Mouse (Mus musculus): ENCODE measurements around the gene Zfp800.

The Zfp800 gene

GRCm38 (mm10) chr6:28315208-28315607, 82.6 kb downstream of the Zfp800 start:
- DNase-seq (ENCODE audit: low read depth in 1 of 2, low spot score in 2 of 2): no peak

GRCm38 (mm10) chr6:28312067-28312466, 85.7 kb downstream of the Zfp800 start:
- DNase-seq (ENCODE audit: low read depth in 1 of 2, low spot score in 2 of 2): no peak

- no peak for DNase-seq (ENCODE audit: low read depth in 1 of 2, low spot score in 2 of 2)
Observed at GRCm38 (mm10) chr6:28309692-28310091, 88.1 kb downstream of the Zfp800 start.

GRCm38 (mm10) chr6:28308929-28309328, 88.9 kb downstream of the Zfp800 start:
- no peak for DNase-seq (ENCODE audit: low read depth in 1 of 2, low spot score in 2 of 2)

- DNase-seq (ENCODE audit: low read depth in 1 of 2, low spot score in 2 of 2): no peak
Observed at GRCm38 (mm10) chr6:28306702-28307101, 91.1 kb downstream of the Zfp800 start.

- DNase-seq (ENCODE audit: low read depth in 1 of 2, low spot score in 2 of 2): no peak
Observed at GRCm38 (mm10) chr6:28296306-28296705, 101.5 kb downstream of the Zfp800 start.

- no peak for DNase-seq (ENCODE audit: low read depth in 1 of 2, low spot score in 2 of 2)
Observed at GRCm38 (mm10) chr6:28295581-28295980, 102.2 kb downstream of the Zfp800 start.

- DNase-seq (ENCODE audit: low read depth in 1 of 2, low spot score in 2 of 2): no peak
Observed at GRCm38 (mm10) chr6:28292810-28293209, 105.0 kb downstream of the Zfp800 start.

- DNase-seq (ENCODE audit: low read depth in 1 of 2, low spot score in 2 of 2): no peak
Observed at GRCm38 (mm10) chr6:28279886-28280285, 117.9 kb downstream of the Zfp800 start.

- DNase-seq (ENCODE audit: low read depth in 1 of 2, low spot score in 2 of 2): no peak
Observed at GRCm38 (mm10) chr6:28262198-28262621, 135.6 kb downstream of the Zfp800 start.

- DNase-seq (ENCODE audit: low read depth in 1 of 2, low spot score in 2 of 2): peak; percentile 72 to 85
Observed at GRCm38 (mm10) chr6:28261307-28262197, 136.3 kb downstream of the Zfp800 start.

- DNase-seq (ENCODE audit: low read depth in 1 of 2, low spot score in 2 of 2): no peak
Observed at GRCm38 (mm10) chr6:28260425-28261191, 137.2 kb downstream of the Zfp800 start.

- DNase-seq (ENCODE audit: low read depth in 1 of 2, low spot score in 2 of 2): no peak
Observed at GRCm38 (mm10) chr6:28259750-28260149, 138.1 kb downstream of the Zfp800 start.

- no peak for DNase-seq (ENCODE audit: low read depth in 1 of 2, low spot score in 2 of 2)
Observed at GRCm38 (mm10) chr6:28258440-28258839, 139.4 kb downstream of the Zfp800 start.

- no peak for DNase-seq (ENCODE audit: low read depth in 1 of 2, low spot score in 2 of 2)
Observed at GRCm38 (mm10) chr6:28257772-28258171, 140.0 kb downstream of the Zfp800 start.

GRCm38 (mm10) chr6:28252790-28253189, 145.0 kb downstream of the Zfp800 start:
- no peak for DNase-seq (ENCODE audit: low read depth in 1 of 2, low spot score in 2 of 2)

- no peak for DNase-seq (ENCODE audit: low read depth in 1 of 2, low spot score in 2 of 2)
Observed at GRCm38 (mm10) chr6:28248211-28248610, 149.6 kb downstream of the Zfp800 start.

GRCm38 (mm10) chr6:28232618-28233361, 165.0 kb downstream of the Zfp800 start:
- no peak for DNase-seq (ENCODE audit: low read depth in 1 of 2, low spot score in 2 of 2)

GRCm38 (mm10) chr6:28228085-28228484, 169.7 kb downstream of the Zfp800 start:
- DNase-seq (ENCODE audit: low read depth in 1 of 2, low spot score in 2 of 2): no peak

- no peak for DNase-seq (ENCODE audit: low read depth in 1 of 2, low spot score in 2 of 2)
Observed at GRCm38 (mm10) chr6:28221017-28221416, 176.8 kb downstream of the Zfp800 start.

GRCm38 (mm10) chr6:28218386-28218785, 179.4 kb downstream of the Zfp800 start:
- DNase-seq (ENCODE audit: low read depth in 1 of 2, low spot score in 2 of 2): no peak

All from monocyte, adult 2 months (primary cell).